Mouse (Mus musculus): Measurements from ENCODE around the gene Agr3. TPM values are rescaled to one million over a fixed set of nuclear protein-coding genes. Genes with fewer than 3 reads are reported as not detected.
A peak's percentile ranks its signal among the peaks of the same experiment; 100 is the strongest.

Gene Agr3
- total RNA-seq, 2 experiments from 2014 or later: not detected

GRCm38 (mm10) chr12:35981732-35982360 lies 56.4 kb downstream of the Agr3 start:
- peak; percentile 43; the same call in 1 of the 2 replicates for ATAC-seq (replicated peaks; ENCODE audit: low FRiP score, poor library complexity, severe bottlenecking)

- ATAC-seq (replicated peaks; ENCODE audit: low FRiP score, poor library complexity, severe bottlenecking): no peak
These were observed 58.1 kb downstream of the Agr3 start for GRCm38 (mm10) chr12:35983472-35983871.

- ATAC-seq (replicated peaks; ENCODE audit: low FRiP score, poor library complexity, severe bottlenecking): no peak
These were observed 59.3 kb downstream of the Agr3 start for GRCm38 (mm10) chr12:35984743-35985142.

GRCm38 (mm10) chr12:35992711-35993110 lies 67.3 kb downstream of the Agr3 start, which contains the start of gene Agr2:
Agr2 (plus strand) TSS chr12:35992907.
- no peak for ATAC-seq (replicated peaks; ENCODE audit: low FRiP score, poor library complexity, severe bottlenecking)

GRCm38 (mm10) chr12:35993583-35993982 lies 68.2 kb downstream of the Agr3 start:
- no peak for ATAC-seq (replicated peaks; ENCODE audit: low FRiP score, poor library complexity, severe bottlenecking)

GRCm38 (mm10) chr12:35994098-35994497 lies 68.7 kb downstream of the Agr3 start:
- no peak for ATAC-seq (replicated peaks; ENCODE audit: low FRiP score, poor library complexity, severe bottlenecking)

GRCm38 (mm10) chr12:35995799-35996198 lies 70.4 kb downstream of the Agr3 start:
- peak; percentile 57 for ATAC-seq (replicated peaks; ENCODE audit: low FRiP score, poor library complexity, severe bottlenecking)

Other genes with a start within 250 kb of the Agr3 start
- not detected in 2 replicates for gene Agr2, start 67.3 kb downstream of the Agr3 start, total RNA-seq (2015; ENCODE audit: low replicate concordance)
- gene Agr2, start 67.3 kb downstream of the Agr3 start, total RNA-seq (2017; ENCODE audit: low replicate concordance): not detected in 2 replicates
- gene Tspan13, start 116.9 kb downstream of the Agr3 start, total RNA-seq (2015; ENCODE audit: low replicate concordance): 18.8 and 28.4 TPM in 2 replicates
- 15.3 and 17.0 TPM in 2 replicates for gene Tspan13, start 116.9 kb downstream of the Agr3 start, total RNA-seq (2017; ENCODE audit: low replicate concordance)
- gene Ankmy2, start 231.5 kb downstream of the Agr3 start, total RNA-seq (2015; ENCODE audit: low replicate concordance): 3.1 and 4.0 TPM in 2 replicates
- 4.4 and 9.1 TPM in 2 replicates for gene Ankmy2, start 231.5 kb downstream of the Agr3 start, total RNA-seq (2017; ENCODE audit: low replicate concordance)
- 18.4 and 19.4 TPM in 2 replicates for gene Bzw2, start 232.5 kb downstream of the Agr3 start, total RNA-seq (2015; ENCODE audit: low replicate concordance)
- gene Bzw2, start 232.5 kb downstream of the Agr3 start, total RNA-seq (2017; ENCODE audit: low replicate concordance): 14.8 and 18.3 TPM in 2 replicates